Mouse (Mus musculus): ENCODE results near the gene Col5a3. TPM values are rescaled to one million over a fixed set of nuclear protein-coding genes. Genes with fewer than 3 reads are reported as not detected.
A peak's percentile ranks its signal among the peaks of the same experiment; 100 is the strongest.

The Col5a3 gene
- total and polyA plus RNA-seq, 2 experiments from 2014 or later: 0.83 to 3.0 TPM

GRCm38 (mm10) chr9:20765274-20765673 lies 49.6 kb downstream of the Col5a3 start:
- TF ChIP-seq CTCF (IDR thresholded peaks at IDR 0.05): no peak
- Histone ChIP-seq H3K9ac (replicated peaks; ENCODE audit: low read length, poor library complexity, severe bottlenecking) (no peak overlapping the region), H3K27me3 (ENCODE audit: insufficient read depth, low read length) (no peaks in the 10 kb centered on the region), H3K9me3 (ENCODE audit: low read length) (no peaks in the 10 kb centered on the region), H3K27ac (ENCODE audit: low read depth, low read length) (no peak overlapping the region), H3K36me3 (ENCODE audit: insufficient read depth, low read length) (no peaks in the 10 kb centered on the region), H3K4me2 (ENCODE audit: low read depth, low read length, poor library complexity, severe bottlenecking) (no peak overlapping the region), H3K4me1 (ENCODE audit: insufficient read depth, low read length) (no peaks in the 10 kb centered on the region), H3K4me3 (ENCODE audit: low read depth, low read length) (no peak overlapping the region)
- WGBS: 84% methylated on average over 2 of the region's 2 CpGs
- DNase-seq (ENCODE audit: low spot score) (no peak), ATAC-seq (ENCODE audit: low FRiP score) (no peak)

GRCm38 (mm10) chr9:20763099-20763498 lies 51.8 kb downstream of the Col5a3 start:
- H3K9ac ChIP-seq (replicated peaks; ENCODE audit: low read length, poor library complexity, severe bottlenecking): no peak overlapping the region
- ATAC-seq (ENCODE audit: low FRiP score): no peak
- no peaks in the 10 kb centered on the region for H3K9me3 ChIP-seq (ENCODE audit: low read length)
- no peaks in the 10 kb centered on the region for H3K4me1 ChIP-seq (ENCODE audit: insufficient read depth, low read length)
- H3K4me2 ChIP-seq (ENCODE audit: low read depth, low read length, poor library complexity, severe bottlenecking): no peak overlapping the region
- DNase-seq (ENCODE audit: low spot score): peak; percentile 17
- no peaks in the 10 kb centered on the region for H3K36me3 ChIP-seq (ENCODE audit: insufficient read depth, low read length)
- no peaks in the 10 kb centered on the region for H3K27me3 ChIP-seq (ENCODE audit: insufficient read depth, low read length)
- no peak for TF ChIP-seq CTCF (IDR thresholded peaks at IDR 0.05)
- H3K4me3 ChIP-seq (ENCODE audit: low read depth, low read length): no peak overlapping the region
- WGBS: 67% methylated on average over 1 of the region's 1 CpGs
- H3K27ac ChIP-seq (ENCODE audit: low read depth, low read length): no peak overlapping the region

GRCm38 (mm10) chr9:20762197-20762961 lies 52.5 kb downstream of the Col5a3 start:
- Histone ChIP-seq H3K9ac (replicated peaks; ENCODE audit: low read length, poor library complexity, severe bottlenecking) (no peak overlapping the region), H3K27ac (ENCODE audit: low read depth, low read length) (no peak overlapping the region), H3K4me1 (ENCODE audit: insufficient read depth, low read length) (no peaks in the 10 kb centered on the region), H3K4me2 (ENCODE audit: low read depth, low read length, poor library complexity, severe bottlenecking) (no peak overlapping the region), H3K36me3 (ENCODE audit: insufficient read depth, low read length) (no peaks in the 10 kb centered on the region), H3K4me3 (ENCODE audit: low read depth, low read length) (no peak overlapping the region), H3K27me3 (ENCODE audit: insufficient read depth, low read length) (no peaks in the 10 kb centered on the region), H3K9me3 (ENCODE audit: low read length) (no peaks in the 10 kb centered on the region)
- TF ChIP-seq CTCF (IDR thresholded peaks at IDR 0.05): no peak
- DNase-seq (ENCODE audit: low spot score) (peak; percentile 2), ATAC-seq (ENCODE audit: low FRiP score) (no peak)
- 47% methylated on average over 7 of the region's 7 CpGs for WGBS

GRCm38 (mm10) chr9:20761388-20761787 lies 53.5 kb downstream of the Col5a3 start:
- Histone ChIP-seq H3K9ac (replicated peaks; ENCODE audit: low read length, poor library complexity, severe bottlenecking) (no peak overlapping the region), H3K4me1 (ENCODE audit: insufficient read depth, low read length) (no peaks in the 10 kb centered on the region), H3K4me3 (ENCODE audit: low read depth, low read length) (no peak overlapping the region), H3K4me2 (ENCODE audit: low read depth, low read length, poor library complexity, severe bottlenecking) (no peak overlapping the region), H3K27me3 (ENCODE audit: insufficient read depth, low read length) (no peaks in the 10 kb centered on the region), H3K36me3 (ENCODE audit: insufficient read depth, low read length) (no peaks in the 10 kb centered on the region), H3K9me3 (ENCODE audit: low read length) (no peaks in the 10 kb centered on the region), H3K27ac (ENCODE audit: low read depth, low read length) (no peak overlapping the region)
- ATAC-seq (ENCODE audit: low FRiP score) (no peak), DNase-seq (ENCODE audit: low spot score) (no peak)
- 78% methylated on average over 3 of the region's 3 CpGs for WGBS
- TF ChIP-seq CTCF (IDR thresholded peaks at IDR 0.05): no peak

- no peak for TF ChIP-seq CTCF (IDR thresholded peaks at IDR 0.05)
- WGBS: 77% methylated on average over 12 of the region's 12 CpGs
- H3K4me1 ChIP-seq (ENCODE audit: insufficient read depth, low read length): no peaks in the 10 kb centered on the region
- H3K36me3 ChIP-seq (ENCODE audit: insufficient read depth, low read length): no peaks in the 10 kb centered on the region
- no peak overlapping the region for H3K4me3 ChIP-seq (ENCODE audit: low read depth, low read length)
- no peaks in the 10 kb centered on the region for H3K9me3 ChIP-seq (ENCODE audit: low read length)
- no peak overlapping the region for H3K27ac ChIP-seq (ENCODE audit: low read depth, low read length)
- no peak for DNase-seq (ENCODE audit: low spot score)
- H3K9ac ChIP-seq (replicated peaks; ENCODE audit: low read length, poor library complexity, severe bottlenecking): no peak overlapping the region
- H3K4me2 ChIP-seq (ENCODE audit: low read depth, low read length, poor library complexity, severe bottlenecking): no peak overlapping the region
- ATAC-seq (ENCODE audit: low FRiP score): no peak
- H3K27me3 ChIP-seq (ENCODE audit: insufficient read depth, low read length): no peaks in the 10 kb centered on the region
Measured at GRCm38 (mm10) chr9:20760813-20761212, 54.1 kb downstream of the Col5a3 start.

- Histone ChIP-seq H3K4me2 (ENCODE audit: low read depth, low read length, poor library complexity, severe bottlenecking) (no peak overlapping the region), H3K4me3 (ENCODE audit: low read depth, low read length) (no peak overlapping the region), H3K36me3 (ENCODE audit: insufficient read depth, low read length) (no peaks in the 10 kb centered on the region), H3K9me3 (ENCODE audit: low read length) (no peaks in the 10 kb centered on the region), H3K4me1 (ENCODE audit: insufficient read depth, low read length) (no peaks in the 10 kb centered on the region), H3K9ac (replicated peaks; ENCODE audit: low read length, poor library complexity, severe bottlenecking) (no peak overlapping the region), H3K27me3 (ENCODE audit: insufficient read depth, low read length) (no peaks in the 10 kb centered on the region), H3K27ac (ENCODE audit: low read depth, low read length) (no peak overlapping the region)
- TF ChIP-seq CTCF (IDR thresholded peaks at IDR 0.05): no peak
- DNase-seq (ENCODE audit: low spot score) (no peak), ATAC-seq (ENCODE audit: low FRiP score) (no peak)
- WGBS: 83% methylated on average over 6 of the region's 6 CpGs
Measured at GRCm38 (mm10) chr9:20758896-20759295, 56.0 kb downstream of the Col5a3 start.

Measured in midbrain, postnatal 0 days (tissue).